ENCODE assay signal across 8 mouse cellular contexts in genomic region chr6:34754448-34754847, GRCm38 (mm10). TPM values are rescaled to one million over a fixed set of nuclear protein-coding genes. Genes with fewer than 3 reads are reported as not detected.
DNase-seq lines count a peak whose midpoint lies in the region; TF ChIP-seq lines count a peak whose summit lies in the region.

No protein-coding gene starts in this region.

- no peaks in the 10 kb centered on the region; the same call in 1 of the 2 replicates for H3K4me1 ChIP-seq in heart, adult 2 months (ENCODE audit: control insufficient read depth, insufficient read depth, low read length)
- no peaks in the 10 kb centered on the region for H3K4me1 ChIP-seq in kidney, adult 2 months (ENCODE audit: control insufficient read depth, insufficient read depth, low read length)

- H3K79me2 ChIP-seq in heart, adult 2 months (replicated peaks; ENCODE audit: control insufficient read depth, insufficient read depth, low read length), result no peaks in the 10 kb centered on the region

- no peak overlapping the region for H3K9ac ChIP-seq in heart, adult 2 months (ENCODE audit: low read depth, low read length)

- DNase-seq in 416B (ENCODE audit: low read depth) (peak; percentile 83), adipocyte (ENCODE audit: low spot score) (peak; percentile 87)
- peak; percentile 81 for DNase-seq in embryo, embryonic 11 days
- DNase-seq in heart, adult 2 months, result peak; percentile 34 to 40
- peak; percentile 80 for DNase-seq in kidney, adult 2 months
- peak; percentile 42 for DNase-seq in left cerebral cortex, postnatal 4 days
- peak; percentile 45 for DNase-seq in naive thymus-derived CD4-positive, alpha-beta T cell, adult 2 months (ENCODE audit: low read depth)
- peak; percentile 23 for DNase-seq in thymus, postnatal 25 days

- H3K4me3 ChIP-seq in heart, adult 2 months, result no peak overlapping the region
- H3K4me3 ChIP-seq in kidney, adult 2 months (ENCODE audit: insufficient read depth, low read depth, low read length), result no peak overlapping the region

- no peak overlapping the region for H3K27ac ChIP-seq in heart, adult 2 months
- no peak overlapping the region for H3K27ac ChIP-seq in kidney, adult 2 months (ENCODE audit: insufficient read depth, low read depth, low read length)

- TF ChIP-seq POLR2A in heart, adult 2 months (IDR thresholded peaks at IDR 0.05; ENCODE audit: insufficient read depth, low read depth, low read length), result no peak
- TF ChIP-seq POLR2A in kidney, adult 2 months (IDR thresholded peaks at IDR 0.05; ENCODE audit: low read depth, low read length), result no peak

- H3K36me3 ChIP-seq in heart, adult 2 months (ENCODE audit: control insufficient read depth, insufficient read depth, low read length), result no peaks in the 10 kb centered on the region; the same call in 1 of the 2 replicates
- H3K36me3 ChIP-seq in kidney, adult 2 months (ENCODE audit: control insufficient read depth, insufficient read depth, low read length), result no peaks in the 10 kb centered on the region; the same call in 1 of the 2 replicates

- WGBS in heart, adult 2 months, result 23% methylated on average over 5 of the region's 5 CpGs
- WGBS in kidney, adult 2 months, result 22% methylated on average over 5 of the region's 5 CpGs

- TF ChIP-seq EP300 in heart, adult 2 months (IDR thresholded peaks at IDR 0.05; ENCODE audit: insufficient read depth, low read depth, low read length), result 0 out of 2 replicates have a peak, but pooled peaks have one; percentile 47

- no peaks in the 10 kb centered on the region for H3K27me3 ChIP-seq in heart, adult 2 months (ENCODE audit: control insufficient read depth, insufficient read depth, low read length)
- no peaks in the 10 kb centered on the region for H3K27me3 ChIP-seq in kidney, adult 2 months (replicated peaks; ENCODE audit: control insufficient read depth, insufficient read depth, low read length)

- intact Hi-C loops in heart, adult 2 months (cut with DNase I), result loop anchor here (1.0 to 10.0 kb wide), 3 partner anchors 67 to 460 kb away; no protein-coding TSS in a partner anchor
- intact Hi-C loops in left cerebral cortex, postnatal 4 days (cut with DNase I), result loop anchor here (5.0 kb wide), 1 partner anchor 237 kb away; no protein-coding TSS in a partner anchor

- peak; percentile 91 for TF ChIP-seq CTCF in heart, adult 2 months (IDR thresholded peaks at IDR 0.05)
- peak; percentile 49 for TF ChIP-seq CTCF in kidney, adult 2 months (conservative IDR thresholded peaks at IDR 0.05; ENCODE audit: insufficient read depth, insufficient read length, low read depth, low read length)

RNA-seq across cellular contexts. Expression of gene Agbl3, which starts 25.8 kb away (rescaled TPM):
- total RNA-seq in heart, adult 2 months (2021), result 1 to 10 TPM; 2.5 to 3.7 TPM
- polyA plus RNA-seq in heart, adult 2 months (2012; rRNA removed), result 2.6 and 3.4 TPM in 2 replicates
- polyA plus RNA-seq in kidney, adult 2 months (2012; rRNA removed), result 10.2 and 13.1 TPM in 2 replicates
- 10 to 100 TPM; 16.4 to 18.5 TPM for total RNA-seq in left cerebral cortex, postnatal 4 days (2021)

Comparison
In these comparisons a context has a peak if more than half of its experiments do, and no peak if none do; other contexts are left out.
1. DNase-seq: peak in every context shown above with its lines; median percentile 87 in adipocyte; 83 in 416B; 81 in embryo, embryonic 11 days; 80 in kidney, adult 2 months; 45 in naive thymus-derived CD4-positive, alpha-beta T cell, adult 2 months; 42 in left cerebral cortex, postnatal 4 days; 37 in heart, adult 2 months; 23 in thymus, postnatal 25 days.